Mouse (Mus musculus) neural tube, embryonic 10.5 days (tissue): ENCODE data around the gene Gm10439.
"Not testable (repeated sequence)": the region's sequence is repeated elsewhere in the genome, so short reads cannot be mapped to it uniquely, and the experiment has no call there.

ENCODE experiments used
- DNase-seq: peaks from one replicate; pipeline ENCODE4 v3.0.0-alpha.2; 2017; ENCODE audit warnings: low spot score; ENCODE audit errors: extremely low spot score

The Gm10439 gene

GRCm38 (mm10) chrX:149594270-149594669, at the start of gene Gm10439:
Gene Gm10439 (plus strand): TSS chrX:149594570.
- DNase-seq: not testable (repeated sequence)
